Mouse (Mus musculus) thymus, postnatal 25 days (tissue): ENCODE data around the gene Apol9a.

Experiments used
- DNase-seq: peaks from one replicate; pipeline ENCODE4 v3.0.0; 2022

Apol9a gene

GRCm38 (mm10) chr15:77376920-77377319 is 34.0 kb downstream of the Apol9a start:
- no peak for DNase-seq

DNA sequence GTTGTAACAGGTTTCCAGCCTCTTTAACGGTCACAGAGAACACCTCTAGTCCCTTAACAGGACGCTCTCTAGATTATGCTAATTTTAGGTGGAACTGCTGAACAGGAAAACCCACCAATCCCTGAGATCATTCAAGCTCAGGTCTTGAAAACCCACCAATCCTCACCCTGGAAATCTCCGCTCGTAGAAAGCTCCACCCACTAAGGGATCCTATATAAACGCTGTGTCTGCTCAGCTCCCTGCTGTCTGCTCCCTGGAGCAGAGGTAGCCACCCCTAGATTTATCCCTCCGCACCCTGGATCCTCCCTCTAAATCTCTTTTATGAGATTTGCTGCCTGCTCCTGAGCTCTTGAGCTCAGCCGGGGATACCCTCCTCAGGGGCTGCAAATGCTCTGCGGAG is 40.3 kb downstream of the Apol9a start:
- no peak for DNase-seq

GRCm38 (mm10) chr15:77369981-77370380 is 41.0 kb downstream of the Apol9a start:
- no peak for DNase-seq

GRCm38 (mm10) chr15:77368818-77369320 is 42.1 kb downstream of the Apol9a start:
- no peak for DNase-seq

DNA sequence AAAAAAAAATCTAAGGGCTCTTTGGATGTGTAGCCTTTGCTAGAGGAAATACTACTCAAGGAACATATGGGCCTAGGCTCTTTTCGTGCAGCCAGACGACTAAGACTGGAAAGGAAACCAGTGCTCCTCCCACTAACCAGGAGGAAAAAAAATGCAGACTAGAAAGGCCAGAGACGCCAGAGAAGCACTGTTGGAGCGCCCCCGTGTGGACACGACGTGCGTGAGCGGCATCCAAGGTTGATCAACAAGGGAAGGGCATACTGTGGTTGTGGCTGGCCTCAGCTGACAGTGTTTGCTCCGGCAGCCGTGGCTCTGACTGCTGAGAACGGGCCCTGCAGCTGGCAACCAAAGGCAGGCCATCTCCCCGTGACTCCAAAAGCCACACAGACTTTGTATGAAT is 42.8 kb downstream of the Apol9a start:
- peak; percentile 87 for DNase-seq

DNA sequence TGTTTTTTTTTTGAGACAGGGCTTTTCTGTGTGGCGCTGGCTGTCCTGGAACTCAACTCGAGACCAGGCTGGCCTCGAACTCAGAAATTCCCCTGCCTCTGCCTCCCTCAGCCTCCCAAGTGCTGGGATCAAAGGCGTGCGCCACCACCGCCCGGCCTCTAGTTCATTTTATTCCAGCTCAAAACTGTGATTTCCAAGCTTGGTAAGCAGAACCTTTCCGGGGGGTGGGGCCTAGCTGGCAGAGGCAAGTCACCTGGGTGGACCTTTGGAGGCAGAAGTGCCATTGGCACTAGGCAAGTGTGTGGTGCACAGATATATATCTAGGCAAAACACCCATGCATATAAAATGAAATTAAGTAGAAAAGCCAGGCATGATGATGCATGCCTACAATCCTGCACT is 43.4 kb downstream of the Apol9a start:
- DNase-seq = no peak

DNA sequence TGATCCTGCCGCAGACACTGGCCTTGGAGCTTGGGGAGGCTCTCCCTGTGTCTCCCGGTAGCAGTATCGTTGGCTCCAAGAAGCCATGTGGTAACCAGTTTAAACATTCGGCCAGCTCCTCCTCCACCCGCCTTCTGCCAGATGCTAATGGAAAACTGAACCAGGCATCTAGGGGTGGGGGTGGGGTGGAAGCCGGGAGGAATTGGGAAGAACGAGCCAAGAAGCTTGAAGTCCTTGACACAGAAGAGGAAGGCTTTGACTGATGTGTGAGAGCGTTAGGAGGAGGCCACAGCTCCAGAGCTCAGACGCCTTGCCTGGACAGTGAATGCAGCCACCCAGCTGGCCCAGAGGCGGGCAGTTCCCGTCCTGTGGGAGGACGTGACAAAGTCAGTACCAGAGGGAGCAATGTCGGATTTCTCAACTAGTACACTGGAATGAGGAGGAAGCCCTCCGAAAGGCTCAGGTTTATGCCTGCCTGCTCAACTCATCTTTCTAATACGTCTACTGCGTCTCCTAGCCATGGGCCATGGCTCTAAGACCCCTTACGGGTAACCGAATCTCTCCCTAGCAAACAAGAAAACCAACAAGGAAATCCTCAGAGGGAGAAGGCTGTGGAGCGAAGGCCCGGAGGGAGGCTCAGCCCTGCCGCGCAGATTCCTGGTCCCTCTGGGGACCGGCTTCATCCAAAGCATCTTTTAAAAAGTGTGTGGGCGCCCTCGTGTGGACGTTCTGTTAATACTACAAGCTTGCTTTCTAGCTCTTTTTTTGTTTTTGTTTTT is 44.0 kb downstream of the Apol9a start:
- DNase-seq = peak; percentile 44

DNA sequence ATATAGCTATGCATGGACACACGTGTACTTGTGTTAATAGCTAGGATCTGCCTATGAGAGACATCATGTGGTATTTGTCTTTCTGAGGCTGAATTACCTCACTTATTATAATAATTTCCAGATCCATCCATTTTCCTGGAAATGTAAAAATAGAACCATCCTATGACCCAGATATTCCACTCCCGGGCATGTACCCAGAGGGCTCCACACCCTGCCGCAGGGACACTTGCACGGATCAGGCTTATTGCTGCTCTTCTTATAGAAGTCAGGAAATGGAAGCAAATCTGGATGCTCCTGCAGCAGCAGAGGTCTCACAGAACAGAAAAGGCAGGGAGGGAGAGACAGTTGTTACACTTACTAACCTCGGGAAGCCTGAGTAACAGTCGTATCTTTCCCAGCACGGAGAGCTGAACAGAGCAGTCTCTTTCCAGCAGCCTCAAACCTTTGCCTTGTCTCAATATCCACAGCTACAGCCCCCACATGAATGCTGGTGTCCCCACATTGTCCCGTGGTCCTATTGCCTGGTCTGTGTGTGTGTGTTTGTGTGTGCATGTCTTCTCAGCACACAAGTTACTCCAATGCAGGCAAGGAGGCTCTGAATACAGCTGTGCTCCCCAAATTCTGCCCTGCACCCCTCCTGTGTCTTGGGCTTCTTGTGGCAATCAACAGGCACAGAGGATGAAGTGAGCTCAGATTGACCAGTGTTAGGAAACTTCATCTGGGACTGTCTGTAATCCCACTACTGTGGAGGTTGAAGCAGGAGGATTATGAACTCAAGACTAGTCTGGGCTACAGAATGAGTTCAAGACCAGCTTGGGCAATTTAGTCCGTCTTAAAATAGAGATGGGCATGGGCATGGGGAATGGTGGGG is 45.0 kb downstream of the Apol9a start:
- no peak for DNase-seq

- no peak for DNase-seq
Observed at GRCm38 (mm10) chr15:77364026-77364425, 46.9 kb downstream of the Apol9a start.

- no peak for DNase-seq
Observed at GRCm38 (mm10) chr15:77363578-77363977, 47.4 kb downstream of the Apol9a start.

DNA sequence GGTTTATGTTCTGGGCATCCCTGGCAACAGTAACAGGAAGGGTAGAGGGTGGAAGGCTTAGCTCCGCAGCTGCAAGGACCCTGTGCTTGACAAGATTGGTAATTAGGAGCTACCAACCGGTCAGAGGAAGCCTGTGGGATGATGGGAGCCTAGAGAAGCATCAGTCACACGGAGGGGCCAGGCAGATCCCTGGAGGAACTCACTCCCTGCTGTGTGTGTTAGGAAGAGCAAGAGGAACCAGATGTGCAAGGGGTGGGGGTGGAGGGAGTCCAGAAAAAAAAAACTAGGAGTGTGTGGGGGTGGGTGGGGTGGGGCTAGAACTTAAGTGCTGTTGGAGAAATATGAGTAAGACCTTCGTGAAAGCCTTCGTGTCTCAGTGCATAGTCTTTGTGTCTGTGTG is 48.0 kb downstream of the Apol9a start:
- DNase-seq = no peak

DNA sequence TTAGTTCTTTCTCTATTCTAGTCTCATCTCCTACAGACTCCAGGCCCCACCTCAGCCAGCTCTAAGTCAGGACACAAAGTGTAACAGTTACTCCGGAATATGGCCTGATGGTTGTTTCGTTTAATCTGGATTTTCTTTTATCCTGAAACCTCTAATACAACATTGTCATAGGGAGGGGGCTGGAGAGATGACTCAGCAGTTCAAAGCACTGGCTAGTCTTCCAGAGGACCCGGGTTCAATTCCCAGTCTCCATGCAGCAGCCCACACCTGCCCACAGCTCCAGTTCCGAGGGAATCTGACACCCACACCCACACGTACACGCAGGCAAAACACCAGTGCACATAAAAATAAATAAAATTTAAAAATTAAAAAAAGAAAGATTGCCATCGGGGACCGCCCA is 51.0 kb downstream of the Apol9a start:
- DNase-seq = no peak

- DNase-seq = no peak
Observed at GRCm38 (mm10) chr15:77359486-77359885, 51.4 kb downstream of the Apol9a start.

DNA sequence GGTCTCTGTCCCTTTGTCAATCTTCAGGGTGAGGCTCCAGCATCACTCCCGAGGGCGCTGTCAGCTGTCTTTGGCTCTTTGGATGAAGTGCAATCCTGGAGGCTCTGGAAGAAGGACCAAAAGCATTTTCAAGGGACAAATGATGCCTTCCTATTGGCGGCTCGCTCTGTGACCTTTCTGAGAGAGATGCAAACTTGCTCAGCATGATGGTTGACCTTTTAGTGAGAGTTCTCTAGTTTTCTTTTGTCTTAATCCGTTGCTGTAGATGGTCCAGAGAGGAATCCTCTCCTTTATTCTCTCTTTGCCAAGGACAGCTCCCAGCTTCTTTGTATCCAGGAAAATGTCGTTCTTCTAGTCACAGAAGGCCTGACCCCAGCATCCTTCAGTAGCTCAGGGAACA is 51.9 kb downstream of the Apol9a start:
- no peak for DNase-seq

GRCm38 (mm10) chr15:77358320-77359040 is 52.5 kb downstream of the Apol9a start:
- peak; percentile 59 for DNase-seq

GRCm38 (mm10) chr15:77356248-77356810 is 54.6 kb downstream of the Apol9a start:
- no peak for DNase-seq

DNA sequence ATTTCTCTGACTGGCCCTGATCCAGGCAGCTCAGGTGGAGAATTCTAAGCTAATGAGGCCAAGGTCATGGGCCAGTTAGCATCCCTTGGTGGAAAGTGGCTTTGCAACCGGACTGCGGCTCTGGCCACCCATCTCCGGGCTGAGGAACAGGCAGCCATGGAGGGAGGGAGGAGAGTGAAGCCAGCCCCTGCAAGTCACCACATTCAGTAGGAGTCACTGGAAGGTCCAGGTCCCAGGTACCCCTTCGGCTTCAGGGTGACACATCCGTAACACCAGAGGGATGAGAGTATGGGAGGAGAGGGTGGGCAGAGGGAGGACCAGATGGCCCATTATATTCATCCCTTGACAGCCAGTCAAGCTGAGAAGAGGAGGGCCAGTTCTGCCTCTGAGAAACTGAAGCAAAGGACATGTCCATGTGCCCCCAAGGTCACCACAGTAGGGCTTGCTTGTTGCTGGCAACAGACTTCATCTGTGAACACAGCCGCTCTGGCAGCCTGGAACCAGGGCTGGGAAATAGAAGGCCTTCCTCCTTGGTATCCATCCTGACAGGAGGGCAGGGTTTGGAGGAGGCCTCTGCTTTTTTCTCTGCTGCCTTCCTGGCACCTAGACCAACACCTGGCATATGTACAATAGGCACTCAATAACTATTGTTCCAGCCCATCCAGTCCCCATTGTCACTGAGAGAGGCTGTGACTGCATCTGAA is 55.9 kb downstream of the Apol9a start:
- DNase-seq = no peak

DNA sequence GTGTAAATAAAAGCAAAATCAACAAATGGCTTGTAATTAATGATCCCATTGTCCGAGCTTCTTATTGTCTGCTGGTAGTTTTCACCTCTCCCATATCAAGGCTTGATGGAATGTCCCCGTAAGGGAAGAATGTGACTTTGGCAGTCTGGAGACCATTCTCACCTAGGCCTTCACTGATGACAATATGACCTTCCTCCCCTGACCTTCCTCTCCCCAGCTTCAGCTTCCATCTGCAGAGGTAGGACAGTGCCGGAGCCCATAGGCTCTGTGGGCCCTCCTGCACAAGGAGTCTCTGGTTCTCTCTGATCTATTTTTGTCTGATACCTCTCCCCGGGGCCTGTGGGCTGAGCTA is 56.5 kb downstream of the Apol9a start:
- no peak for DNase-seq
